Mouse (Mus musculus): Measurements from ENCODE around the gene Mapk14.
"Not testable (repeated sequence)": the region's sequence is repeated elsewhere in the genome, so short reads cannot be mapped to it uniquely, and the experiment has no call there.

Mapk14 gene

DNA sequence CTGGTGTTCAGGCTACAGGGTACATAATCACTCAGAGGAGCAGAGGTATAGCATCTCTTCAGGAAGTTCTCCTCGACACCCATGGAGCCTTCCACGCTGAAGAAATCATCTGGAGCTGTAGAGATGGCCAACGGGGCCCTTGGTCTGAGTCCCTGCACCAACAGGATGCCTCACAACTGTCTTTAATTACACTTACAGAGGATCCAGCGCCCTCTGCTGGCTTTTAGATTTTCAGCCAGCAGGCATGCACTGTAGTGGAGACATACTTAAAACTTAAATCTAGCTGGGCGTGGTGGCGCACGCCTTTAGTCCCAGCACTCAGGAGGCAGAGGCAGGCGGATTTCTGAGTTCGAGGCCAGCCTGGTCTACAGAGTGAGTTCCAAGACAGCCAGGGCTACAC is 52.8 kb downstream of the Mapk14 start:
- peak; percentile 46 for DNase-seq

- DNase-seq = no peak
Observed at GRCm38 (mm10) chr17:28745773-28746172, 54.6 kb downstream of the Mapk14 start.

DNA sequence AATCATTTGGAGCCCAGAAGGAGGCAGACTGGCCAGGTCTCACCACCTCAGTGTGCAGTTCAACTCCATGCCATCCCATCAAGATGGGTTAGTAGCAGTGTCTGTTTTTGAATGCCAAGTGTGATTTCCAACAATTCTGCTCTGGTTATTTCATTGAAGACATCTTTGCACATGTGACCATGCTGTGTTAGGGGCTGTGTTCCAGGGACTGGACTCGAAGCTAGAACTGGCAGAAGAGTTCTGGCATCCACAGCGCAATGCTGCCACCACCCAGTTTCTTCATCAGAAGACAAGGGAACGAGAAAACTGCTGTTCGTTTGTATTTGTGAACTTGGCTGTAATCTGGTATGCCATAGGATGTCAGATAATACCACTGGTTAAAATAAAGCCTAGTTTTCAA is 56.9 kb downstream of the Mapk14 start:
- DNase-seq = no peak

GRCm38 (mm10) chr17:28750580-28750979 is 59.5 kb downstream of the Mapk14 start:
- no peak for DNase-seq

DNA sequence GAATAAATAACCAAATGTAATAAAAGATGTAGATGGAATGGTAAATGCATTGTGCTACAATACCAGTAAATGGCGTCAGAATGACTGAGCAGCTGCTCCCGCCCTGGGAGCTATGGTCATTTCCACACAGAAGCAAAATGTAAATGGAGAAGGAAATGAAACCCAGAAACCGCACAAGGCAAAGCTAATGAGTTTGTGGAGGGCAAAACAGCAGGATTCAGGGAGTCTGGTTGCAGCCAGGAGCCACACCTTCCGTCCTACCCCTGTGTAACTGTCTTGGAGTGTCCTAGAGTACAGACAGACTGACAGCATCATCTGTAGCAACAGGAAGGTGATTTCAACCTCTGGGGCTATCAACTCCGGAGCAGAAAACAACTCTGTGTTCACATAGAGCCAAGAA is 65.3 kb downstream of the Mapk14 start:
- DNase-seq = no peak

DNA sequence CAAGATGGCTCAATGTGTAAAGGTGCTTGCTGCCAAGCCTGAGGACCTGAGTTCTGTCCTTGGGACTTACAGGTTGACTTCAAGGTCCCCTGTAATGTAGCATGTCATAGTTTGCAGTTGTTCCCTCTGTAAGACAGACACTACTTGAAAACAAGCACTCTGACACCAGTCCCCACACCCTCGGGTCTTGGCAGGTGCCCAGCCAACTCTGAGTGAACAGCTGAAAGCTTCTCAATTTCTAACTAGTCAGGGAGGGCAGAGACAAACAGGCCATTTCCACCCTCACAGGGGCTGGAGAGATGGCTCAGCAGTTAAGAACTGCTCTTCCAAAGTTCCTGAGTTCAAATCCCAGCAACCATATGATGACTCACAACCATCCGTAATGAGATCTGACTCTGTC is 66.3 kb downstream of the Mapk14 start:
- no peak for DNase-seq

DNA sequence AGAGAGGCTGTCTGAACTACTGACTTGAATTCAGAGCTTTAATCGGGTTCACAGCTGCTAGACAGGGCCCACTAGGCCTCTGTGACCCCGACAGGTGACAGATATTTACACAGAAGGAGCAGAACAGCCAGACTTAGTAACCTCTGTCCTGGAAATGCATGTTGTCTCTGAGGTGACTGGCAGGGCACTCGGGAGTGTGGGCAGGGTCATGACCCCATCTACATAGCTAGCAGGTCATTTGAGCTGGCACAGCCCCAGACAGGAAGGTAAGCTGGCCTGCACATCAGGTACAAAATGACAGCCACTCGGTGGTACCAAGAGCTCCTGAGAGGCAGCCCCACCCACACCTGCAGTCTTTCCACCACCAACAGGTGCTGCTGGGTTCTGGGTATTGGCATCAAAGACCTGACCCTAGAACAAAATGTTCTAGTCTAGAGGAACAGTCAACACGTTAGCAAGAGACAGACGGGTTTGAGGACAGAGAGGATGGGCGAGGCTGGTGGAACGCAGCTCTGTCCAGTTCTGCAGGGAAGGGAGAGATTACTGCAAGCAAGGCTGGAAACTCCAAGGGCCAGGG is 69.7 kb downstream of the Mapk14 start:
- no peak for DNase-seq

- peak; percentile 82 for DNase-seq
Observed at GRCm38 (mm10) chr17:28761871-28762270, 70.7 kb downstream of the Mapk14 start.

DNA sequence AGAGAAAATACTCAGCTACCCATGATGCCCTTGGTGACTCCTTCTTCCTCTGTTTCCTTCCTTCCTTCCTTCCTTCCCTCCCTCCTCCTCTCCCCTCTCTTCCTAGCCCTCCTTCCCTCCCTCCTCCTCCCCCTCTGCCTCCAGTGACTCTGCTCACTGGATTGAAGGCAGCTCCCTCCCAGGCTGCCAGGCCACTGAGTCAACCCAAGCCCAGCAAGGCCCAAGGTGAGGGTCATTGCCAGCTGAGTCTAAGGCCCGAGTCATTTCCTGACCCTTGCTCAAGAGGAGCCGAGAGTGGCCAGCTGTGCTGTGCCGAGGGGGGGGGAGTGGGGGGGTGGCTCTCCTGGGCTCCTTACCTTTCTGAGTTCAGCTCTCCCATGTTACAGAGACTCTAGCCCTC is 75.1 kb downstream of the Mapk14 start:
- DNase-seq = no peak

GRCm38 (mm10) chr17:28766781-28767515 is 75.8 kb downstream of the Mapk14 start:
- no peak for DNase-seq

DNA sequence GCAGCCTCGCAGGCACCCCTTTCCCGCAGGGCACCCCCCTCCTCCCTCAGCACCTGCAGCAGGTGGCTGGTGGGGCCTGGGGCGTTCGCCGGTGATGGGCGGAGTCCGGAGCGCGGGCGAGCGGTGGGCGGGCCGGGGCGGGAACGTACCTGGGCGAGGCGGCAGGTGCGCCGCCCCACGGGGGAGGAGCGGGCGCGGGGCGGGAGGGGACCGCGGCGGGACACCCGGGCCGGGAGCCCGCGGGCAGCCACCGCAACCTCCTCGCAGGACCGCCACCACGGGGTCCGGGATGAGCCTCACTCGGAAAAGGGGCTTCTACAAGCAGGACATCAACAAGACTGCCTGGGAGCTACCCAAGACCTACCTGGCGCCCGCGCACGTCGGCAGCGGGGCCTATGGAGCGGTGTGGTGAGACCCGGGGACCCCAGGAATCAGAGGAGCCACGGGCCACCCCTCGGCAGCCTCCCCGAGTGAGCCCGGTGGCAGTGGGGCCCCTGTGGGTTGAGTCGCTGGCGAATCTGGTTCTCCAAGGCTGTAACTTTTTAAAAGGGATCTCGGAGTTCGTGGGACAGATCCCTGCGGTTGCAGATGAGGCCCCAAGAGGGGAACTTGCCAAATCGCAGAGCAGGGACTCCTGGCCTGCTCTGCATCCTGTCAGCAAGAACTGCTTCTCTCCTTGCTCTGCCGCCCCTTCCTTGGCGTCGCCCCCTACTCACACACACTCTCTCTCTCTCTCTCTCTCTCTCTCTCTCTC is 78.2 kb downstream of the Mapk14 start, which contains the start of gene Mapk13:
Gene Mapk13 (plus strand): TSS at position 177 of the 754 bp plus-strand sequence.
- peak; percentile 27 for DNase-seq

- no peak for DNase-seq
Observed at GRCm38 (mm10) chr17:28769875-28770421, 78.8 kb downstream of the Mapk14 start.

DNA sequence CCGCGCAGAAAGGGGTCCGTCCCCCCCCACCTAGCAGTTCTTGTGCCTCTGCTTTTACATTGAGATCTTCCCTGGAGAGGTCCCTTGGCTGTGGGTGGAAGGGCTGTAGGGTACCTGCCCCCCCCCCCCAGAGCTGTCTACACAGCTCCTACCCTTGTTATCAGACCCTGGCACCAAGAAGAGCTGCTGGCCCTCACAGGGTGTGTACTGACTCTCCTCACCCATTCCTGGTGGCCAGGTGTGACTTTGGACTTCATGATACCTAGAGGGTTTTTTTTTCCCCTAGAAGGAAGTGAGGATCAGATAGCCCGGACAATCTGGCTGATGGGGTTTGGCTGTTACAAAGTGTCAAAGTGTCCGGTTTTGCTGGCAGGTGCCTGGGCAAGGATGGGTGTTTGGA is 80.2 kb downstream of the Mapk14 start:
- no peak for DNase-seq

DNA sequence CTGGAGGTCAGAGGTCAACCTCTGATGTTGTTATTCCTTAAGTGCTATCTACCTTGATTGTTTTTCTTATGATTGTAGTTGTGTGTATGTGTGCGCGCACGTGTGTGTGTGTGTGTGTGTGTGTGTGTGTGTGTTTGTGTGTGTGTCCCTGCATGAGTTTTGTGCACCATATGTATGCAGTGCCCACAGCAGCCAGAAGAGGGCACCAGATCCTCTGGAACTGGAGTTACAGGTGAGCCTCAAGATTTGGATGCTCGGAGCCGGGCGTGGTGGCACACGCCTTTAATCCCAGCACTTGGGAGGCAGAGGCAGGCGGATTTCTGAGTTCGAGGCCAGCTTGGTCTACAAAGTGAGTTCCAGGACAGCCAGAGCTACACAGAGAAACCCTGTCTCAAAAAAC is 83.2 kb downstream of the Mapk14 start:
- not testable (repeated sequence) for DNase-seq

- no peak for DNase-seq
Observed at GRCm38 (mm10) chr17:28775161-28775560, 84.0 kb downstream of the Mapk14 start.

GRCm38 (mm10) chr17:28776817-28777216 is 85.7 kb downstream of the Mapk14 start:
- DNase-seq = no peak

DNA sequence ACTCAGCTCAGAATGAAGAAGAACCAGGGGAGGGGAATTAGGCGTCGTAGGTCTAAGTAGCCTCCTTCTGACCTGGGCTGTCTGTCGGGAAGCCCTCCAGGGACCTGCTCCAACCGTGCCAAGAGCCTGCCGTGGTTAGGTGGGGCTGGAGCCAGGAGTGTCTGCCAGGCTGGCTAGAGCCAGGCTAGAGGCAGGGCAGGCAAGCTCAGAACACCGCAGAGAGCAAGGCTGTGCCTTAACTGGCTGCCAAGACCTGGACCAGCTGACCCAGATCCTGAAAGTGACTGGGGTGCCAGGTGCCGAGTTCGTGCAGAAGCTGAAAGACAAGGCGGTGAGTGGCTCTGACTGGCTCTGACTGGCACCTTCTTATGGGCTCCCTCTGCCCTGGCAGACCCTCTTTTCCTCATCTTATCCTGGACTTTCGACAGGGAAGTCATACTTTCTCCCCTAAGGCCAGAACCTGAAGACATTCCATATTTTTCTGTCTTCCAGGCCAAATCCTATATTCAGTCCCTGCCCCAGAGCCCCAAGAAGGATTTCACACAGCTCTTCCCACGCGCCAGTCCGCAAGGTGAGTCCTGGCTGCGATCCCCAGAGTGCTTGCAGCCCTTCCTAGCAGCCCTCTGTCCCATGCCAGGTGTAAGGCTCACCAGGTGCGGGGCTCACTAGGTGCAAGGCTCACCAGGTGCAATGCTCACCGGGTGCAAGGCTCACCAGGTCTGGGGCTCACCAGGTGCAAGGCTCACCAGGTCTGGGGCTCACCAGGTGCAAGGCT is 86.3 kb downstream of the Mapk14 start:
- DNase-seq = no peak

GRCm38 (mm10) chr17:28779735-28780134 is 88.6 kb downstream of the Mapk14 start:
- DNase-seq = no peak

DNA sequence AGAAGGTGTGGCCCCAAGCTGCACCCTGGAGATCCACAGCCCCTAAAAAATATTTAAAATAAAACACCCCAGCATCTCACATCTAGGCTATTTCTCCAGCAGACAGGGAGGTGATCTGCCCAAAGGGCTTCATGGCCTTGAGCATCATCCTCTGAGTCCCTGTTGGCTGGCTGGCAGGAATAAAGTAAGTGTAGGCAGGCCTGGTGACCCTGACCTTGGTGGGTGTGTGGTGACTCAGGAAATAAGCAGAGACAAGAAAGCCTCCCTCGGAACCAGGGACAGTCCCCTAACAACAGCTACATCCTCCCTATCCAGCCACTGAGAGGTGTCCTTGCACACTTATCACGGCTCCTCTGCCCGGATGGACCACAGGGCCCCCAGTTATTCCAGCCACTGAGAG is 89.7 kb downstream of the Mapk14 start:
- DNase-seq = no peak

DNA sequence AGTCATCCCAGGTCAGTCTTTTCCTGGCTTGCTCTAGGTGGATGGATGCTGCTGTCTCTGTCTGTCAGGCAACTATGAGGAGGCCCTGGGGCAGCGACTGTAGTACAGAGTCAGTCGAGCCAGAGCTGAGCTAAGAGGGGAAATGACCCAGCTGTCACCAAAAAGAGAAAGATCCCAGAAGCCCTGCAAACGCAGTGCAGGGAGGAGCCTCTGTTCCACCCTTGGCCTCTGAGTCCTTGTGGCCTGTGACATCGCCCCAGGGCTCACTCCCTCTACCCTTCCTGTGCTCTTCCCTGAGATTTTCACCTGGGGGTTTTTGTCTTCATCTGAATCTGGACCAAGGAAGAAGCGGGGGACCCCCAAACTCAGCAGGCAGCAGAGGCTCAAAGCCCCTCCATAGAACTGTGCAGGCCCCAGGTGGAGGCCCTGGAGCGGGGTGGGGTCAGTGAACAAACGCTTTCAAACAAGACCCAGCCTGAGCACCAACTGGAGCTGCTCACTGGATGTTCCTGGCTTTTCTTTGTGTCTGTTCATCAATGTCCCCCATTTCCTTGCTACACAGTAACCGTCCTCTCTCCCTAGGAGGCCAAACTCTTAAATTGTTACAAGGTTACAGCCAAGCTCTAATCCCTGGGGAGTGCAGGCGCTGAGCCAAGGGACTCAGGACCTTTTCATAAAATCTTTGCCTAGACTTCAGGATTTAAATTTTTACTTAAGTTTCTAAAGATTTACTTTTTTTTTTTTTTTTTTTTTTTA is 90.3 kb downstream of the Mapk14 start:
- no peak for DNase-seq

- no peak for DNase-seq
Observed at GRCm38 (mm10) chr17:28785036-28785435, 93.9 kb downstream of the Mapk14 start.

GRCm38 (mm10) chr17:28787507-28787906 is 96.4 kb downstream of the Mapk14 start:
- DNase-seq = no peak

Measured in thymus, postnatal 14 days (tissue).